Mouse (Mus musculus) R1 (cell line): ENCODE data around the gene Rars2.
A peak's percentile ranks its signal among the peaks of the same experiment; 100 is the strongest.

Source experiments
- DNase-seq: peaks from one replicate; pipeline ENCODE4 v3.0.0-alpha.2; 2018; ENCODE audit warnings: low read depth, low spot score

Rars2 gene

DNA sequence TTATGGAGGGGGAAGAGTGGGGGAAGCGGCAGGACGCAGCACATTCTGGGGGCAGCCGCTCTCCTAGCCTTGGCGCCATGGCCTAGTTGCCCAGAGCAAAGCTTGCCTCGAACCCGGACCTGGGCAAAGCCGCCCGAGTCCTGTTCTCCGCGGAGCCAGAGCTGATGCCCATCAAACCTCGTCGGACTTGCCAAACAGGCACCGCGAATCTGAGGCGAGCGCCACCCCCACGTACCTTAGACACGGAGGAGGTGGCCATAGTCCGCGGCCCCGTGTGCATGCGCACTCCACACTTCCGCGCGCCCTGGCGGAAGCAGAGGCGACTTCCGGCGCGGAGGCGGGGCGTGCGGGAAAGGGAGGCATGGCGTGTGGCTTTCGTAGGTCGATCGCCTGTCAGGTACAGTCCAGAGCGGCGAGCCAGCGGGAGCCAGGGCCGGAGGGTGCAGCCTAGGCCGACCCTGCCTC, at the start of gene Rars2, which contains the start of gene Orc3:
Gene Rars2, plus strand, starts transcription at position 328 of the 465 bp plus-strand sequence.
Gene Orc3, minus strand, starts transcription at position 315 of the 465 bp plus-strand sequence.
- DNase-seq, result peak; percentile 92

DNA sequence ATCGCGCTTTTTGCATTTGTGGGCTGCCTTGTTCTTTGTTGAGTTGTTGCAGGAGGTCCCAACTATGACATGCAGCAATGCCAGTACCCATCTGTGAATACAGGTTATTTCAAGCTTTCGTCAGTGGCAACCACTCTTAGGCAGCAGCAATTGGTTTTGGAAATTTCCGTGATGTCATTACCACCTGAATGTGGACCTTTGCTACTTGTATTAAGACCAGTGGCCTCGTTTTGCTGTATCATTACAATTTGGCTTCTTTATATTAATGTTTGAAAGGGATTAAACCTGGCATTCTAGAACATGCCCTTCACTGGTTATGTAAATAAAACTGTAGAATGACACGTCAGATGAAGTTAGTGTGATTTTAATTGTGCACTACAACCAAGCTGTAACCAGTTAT, 48.5 kb upstream of the Rars2 start:
- no peak for DNase-seq

DNA sequence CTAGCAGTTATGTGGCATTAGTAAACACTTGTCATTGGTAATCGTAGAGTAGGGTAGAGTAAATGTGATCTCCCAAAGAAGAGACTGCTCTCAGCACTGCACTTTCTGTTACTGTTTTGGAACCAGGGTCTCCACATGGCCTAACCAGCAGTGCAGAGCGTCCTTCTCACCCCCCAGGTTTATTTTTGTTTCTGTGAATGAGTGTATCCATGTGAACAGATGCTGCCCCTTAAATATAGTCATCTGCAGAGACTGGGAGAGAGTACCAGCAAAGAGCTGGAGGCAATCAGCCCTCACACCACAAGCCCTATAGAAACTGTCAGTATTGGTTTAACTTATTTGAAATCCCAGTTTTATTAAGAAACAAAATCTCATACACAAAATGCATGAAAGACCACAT, 41.9 kb upstream of the Rars2 start:
- DNase-seq, result no peak

DNA sequence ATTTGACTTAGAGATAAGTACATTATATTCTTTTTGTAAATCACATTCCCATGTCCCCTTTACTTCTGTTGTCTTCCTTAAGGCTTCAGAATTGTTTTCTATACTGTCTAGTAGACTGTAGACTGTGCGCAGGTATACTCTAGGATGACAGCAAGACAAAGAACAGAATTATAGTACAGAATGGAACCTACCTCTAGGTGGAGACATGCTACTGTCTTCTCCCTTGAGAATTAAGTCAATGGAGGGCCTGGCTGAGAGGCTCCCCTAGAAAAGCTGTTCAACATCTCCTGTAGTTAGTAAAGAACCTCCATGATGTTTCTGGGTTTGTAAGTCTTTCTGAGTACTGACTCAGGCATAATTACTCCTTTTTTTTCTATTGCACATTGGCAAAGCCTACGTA, 37.7 kb upstream of the Rars2 start:
- DNase-seq, result peak; percentile 32

DNA sequence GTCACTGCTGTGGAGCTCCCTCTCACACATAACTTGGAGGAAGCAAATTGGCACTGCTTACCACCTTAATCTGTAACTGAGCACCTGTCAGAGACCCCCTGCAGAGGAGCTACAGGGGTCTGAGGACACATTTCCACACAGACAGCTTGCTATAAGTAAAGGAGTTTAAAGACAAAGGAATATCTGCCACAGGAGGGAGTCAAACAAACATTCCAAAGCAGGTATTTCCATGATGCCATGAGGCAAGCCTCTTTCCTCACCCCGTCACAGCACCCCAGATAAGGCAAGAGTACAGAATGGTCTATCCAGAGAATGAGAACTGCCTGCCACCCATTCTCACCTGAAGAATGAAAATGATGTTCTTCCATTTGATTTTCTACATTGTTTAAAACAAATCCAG, 35.5 kb upstream of the Rars2 start:
- DNase-seq, result peak; percentile 67

DNA sequence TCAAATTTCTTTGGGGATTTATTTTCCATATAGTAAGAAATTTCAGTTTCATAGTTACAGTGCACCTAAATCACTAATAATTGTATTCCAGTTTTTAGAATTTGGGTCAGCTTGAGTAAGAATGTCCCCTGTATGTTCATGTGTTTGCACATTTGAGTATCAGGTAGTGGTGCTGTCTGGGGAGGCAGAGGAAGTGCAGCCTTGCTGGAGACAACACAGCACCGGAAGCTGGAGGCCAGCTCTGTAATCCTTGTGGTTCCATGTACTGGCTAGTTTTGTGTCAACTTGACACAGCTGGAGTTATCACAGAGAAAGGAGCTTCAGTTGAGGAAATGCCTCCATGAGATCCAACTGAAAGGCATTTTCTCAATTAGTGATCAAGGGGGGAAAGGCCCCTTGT, 33.3 kb upstream of the Rars2 start:
- DNase-seq, result peak; percentile 43

DNA sequence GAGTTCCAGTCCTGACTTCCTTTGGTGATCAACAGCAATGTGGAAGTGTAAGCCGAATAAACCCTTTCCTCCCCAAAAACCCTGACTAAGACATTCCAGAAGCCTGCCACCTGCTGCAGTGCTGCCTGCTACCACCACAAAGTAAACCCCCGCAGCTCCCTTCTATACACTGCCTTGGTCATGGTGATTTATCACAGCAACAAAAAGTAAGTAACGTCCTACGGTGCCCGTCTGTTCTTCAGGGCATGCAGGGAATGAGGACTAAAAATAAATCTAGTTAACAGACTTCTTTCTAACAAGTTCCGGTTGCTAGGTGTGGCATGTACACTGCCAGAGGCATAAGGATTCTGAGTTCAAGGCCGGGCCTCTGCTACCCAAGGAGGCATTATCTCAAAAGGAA, 32.8 kb upstream of the Rars2 start:
- peak; percentile 93 for DNase-seq

DNA sequence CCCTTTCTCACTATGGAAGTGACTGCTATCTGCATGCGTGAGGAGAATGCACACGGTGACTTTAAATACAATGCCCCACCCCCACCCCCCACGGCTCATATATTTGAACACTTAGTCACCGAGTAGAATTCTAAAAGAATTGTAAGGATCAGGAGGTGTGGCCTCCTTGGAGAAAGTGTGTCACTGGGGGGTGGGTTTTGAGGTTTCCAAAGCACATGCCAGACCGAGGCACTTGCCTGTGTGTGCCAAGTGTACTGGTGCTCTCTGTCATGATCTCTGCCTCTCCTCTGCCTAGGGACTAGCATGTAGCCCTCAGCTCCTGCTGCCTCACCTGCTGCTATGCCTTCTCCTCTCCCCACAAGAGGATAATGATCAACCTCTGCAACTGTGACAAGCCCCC, 32.3 kb upstream of the Rars2 start:
- peak; percentile 93 for DNase-seq

DNA sequence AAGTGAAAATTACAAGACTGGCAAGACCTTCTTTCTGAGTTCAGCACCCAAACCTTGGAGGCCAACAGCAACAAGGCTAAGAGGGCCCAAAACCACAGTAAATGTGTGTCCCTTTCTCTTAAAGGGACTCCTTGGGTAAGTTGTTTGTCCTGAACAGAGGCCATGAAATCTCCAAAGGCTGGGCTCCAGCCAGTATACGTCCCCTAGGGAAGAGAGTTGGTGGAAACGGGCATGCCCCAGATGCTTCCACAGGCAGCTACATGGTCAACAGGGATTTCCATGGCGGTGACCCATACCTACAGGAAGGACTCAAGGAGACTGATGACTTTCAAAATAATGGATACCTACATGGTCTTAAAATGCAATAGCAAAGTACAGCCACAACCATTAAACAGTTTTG, 31.3 kb upstream of the Rars2 start:
- DNase-seq, result no peak

DNA sequence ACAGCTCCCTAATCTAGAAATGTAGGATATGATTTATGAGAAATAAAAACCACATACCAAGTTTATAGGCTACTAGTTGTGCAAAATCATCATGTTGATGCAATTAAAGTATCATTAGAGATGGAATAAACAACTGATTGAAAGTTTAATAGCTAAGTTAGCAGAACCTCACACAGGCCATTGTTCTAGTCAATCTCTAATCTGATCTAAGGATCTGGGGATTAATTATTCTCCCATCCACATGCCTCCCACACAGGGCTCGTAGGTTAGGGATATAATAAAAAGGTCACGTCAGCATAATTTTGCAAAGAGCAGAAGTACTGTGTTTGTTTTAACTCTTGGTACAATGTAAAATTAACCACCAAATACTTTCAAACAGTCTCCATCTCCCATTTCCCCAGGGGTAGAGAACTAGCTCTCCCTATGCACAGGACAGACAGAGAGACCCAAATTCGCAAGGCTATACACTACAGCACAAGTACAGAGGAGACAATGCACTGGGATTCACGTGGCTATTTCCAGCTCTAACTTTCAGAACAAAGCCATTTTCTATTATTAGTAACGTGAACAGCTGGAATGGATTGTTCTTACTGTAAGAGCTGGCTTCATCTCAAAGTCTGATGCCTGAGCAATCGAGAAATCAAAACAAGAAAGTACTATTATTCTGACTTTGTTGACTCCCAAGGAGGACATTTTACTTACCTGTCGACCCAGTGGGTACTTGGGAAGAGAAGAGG, 29.7 kb upstream of the Rars2 start:
- no peak for DNase-seq

DNA sequence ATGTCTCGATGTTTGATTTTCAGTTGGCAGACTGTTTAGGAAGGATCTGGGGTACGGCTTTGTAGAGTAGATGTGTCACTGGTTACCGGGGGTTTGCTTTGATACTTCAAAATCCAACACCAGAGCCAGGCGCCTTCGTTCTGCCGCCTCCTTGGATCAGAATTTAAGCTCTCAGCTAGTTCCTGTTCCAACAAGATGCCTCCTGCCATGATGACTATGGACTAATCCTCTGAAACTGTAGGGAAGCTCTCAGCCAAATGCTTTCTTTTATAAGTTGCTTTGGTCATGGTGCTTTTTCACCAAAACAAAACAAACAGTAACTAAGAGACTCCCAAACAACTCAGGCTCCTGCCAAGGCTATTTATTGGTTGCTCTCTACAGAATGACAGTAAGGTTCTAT, 11.6 kb upstream of the Rars2 start:
- DNase-seq, result no peak

DNA sequence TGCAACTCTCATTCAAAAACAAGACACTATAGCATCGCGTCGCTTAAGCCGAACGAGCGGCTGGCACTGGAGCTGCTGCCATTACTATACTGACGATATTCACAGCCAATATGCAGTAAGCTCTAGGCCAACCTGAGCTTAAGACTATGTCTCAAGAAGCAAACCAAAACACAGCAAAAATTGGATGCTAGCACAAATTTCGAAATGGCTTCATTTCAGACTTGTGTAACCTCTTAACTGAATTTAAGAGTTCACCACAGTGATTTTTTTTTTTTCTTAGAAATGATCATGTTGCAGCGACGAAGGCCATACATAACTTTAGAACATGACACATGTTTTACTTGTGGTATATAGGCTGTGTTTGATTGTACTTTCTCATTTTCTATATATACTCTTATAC, 8.1 kb upstream of the Rars2 start:
- DNase-seq, result no peak

DNA sequence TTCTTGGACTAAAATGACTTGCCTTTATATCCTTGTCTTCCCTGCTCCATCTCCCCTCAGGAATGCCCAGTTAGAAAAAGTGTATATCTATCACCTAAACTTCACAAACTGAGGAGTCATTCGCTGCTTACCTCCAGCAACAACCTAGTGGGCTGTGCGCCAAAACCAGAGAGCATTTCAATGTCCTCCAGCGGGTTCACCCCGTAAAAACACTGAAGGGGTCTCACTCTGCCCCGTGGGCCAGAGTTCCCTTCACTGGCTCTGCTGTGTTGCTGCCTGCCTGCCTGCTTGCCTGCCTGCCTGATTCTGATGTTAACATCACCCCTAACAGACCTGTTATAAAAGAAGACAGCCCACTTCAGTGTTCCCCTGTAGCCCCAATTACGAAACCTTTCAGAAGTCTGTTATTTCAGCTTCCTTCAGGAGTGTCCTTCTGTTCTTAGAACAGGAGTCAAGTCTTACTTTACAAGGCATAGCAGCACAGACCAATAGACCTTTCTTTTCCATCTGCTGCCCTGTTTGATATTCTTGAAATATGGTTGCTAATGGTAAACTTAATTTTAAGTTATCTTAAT, 1.1 kb upstream of the Rars2 start:
- DNase-seq, result no peak

DNA sequence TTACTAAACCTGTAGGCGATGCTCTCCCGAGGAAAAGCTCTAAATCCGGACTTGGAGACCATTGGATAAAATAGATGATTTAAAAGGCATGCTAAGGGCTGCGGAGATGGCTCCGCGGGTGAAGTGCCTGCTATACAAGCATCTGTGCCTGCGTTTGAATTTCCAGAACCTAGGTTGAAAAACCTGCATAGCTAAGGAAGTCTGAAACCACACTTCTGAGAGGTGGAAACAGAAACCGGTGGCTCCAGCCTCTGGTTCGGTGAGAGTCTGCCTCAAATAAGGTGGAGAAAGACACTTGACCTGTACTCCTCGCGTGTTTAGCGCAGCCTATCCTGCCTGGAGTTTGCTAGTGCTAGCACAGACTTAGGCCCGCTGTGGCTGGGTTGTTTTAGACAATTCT, 546 bp downstream of the Rars2 start:
- DNase-seq, result peak; percentile 27

DNA sequence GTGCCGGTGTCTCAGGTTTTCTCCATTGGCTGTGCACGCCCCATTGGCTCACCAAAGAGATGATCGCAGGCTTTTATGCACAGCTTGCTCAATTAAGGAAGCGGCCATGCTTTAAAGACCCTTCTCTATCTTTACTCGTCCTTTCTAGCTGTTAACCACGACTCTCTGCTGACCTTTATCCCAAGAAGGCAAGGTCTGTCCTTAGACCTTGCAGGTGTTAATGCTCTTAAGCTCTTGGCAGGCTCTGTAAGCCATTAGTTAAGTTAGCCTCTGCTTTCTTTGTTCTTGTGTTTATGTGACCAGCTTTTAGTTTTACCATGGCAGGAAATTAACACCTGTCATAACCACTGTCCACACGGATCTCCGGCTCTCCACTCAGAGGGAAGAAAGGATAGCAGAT, 1.4 kb downstream of the Rars2 start:
- peak; percentile 32 for DNase-seq

DNA sequence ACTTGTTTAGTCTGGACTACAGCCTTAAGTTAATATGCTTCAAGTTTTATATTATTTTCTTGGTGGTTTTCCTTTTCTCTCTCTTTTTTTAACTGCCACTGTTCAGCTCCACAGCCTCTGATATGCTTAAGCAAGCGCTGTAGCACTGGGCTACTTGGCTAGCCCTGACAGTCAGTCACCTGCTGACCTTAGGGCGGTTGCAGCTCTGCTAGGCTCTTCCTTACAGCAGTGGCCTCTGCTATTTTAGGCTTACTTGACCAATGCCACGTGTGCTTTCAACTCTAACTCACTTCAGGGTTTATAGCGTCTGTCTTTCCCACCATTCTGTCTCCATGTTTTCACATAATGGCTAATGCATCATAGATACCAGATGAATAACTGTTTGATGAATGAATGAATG, 10.8 kb downstream of the Rars2 start:
- no peak for DNase-seq

DNA sequence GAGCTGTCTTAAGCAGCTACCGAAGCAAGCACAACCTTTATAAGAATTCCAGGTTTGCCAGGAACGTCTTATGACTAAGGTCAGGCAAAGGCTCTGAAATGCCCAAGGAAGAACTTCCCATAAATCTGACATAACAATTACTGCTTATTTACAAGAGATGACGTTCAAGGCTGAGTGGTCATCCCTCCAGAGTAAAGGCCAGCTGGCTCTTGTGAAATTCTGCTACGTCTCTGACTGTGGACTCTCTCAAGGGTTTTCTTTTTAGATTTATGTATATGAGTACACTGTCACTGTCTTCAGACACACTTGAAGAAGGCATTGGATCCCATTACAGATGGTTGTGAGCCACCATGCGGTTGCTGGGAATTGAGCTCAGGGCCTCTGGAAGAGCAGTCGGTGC, 11.6 kb downstream of the Rars2 start:
- no peak for DNase-seq

DNA sequence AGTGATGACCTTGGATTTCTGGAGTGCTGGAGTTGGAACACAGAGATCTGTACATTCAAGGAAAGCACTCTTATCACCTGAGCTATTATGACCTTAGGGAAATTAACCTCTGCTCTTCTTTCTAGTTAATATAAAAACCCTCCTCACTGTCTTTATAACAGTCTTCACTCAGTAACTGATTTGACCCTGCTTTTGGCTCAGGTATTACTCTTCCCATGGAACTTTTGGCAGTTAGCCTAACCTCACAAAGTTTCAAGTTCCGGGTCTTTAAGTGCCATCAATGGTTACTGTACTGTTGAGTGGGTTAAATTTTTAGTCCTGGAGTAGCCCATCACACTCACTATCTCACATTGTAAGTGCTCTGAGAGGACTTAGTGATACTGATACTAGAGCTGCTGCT, 15.2 kb downstream of the Rars2 start:
- DNase-seq, result no peak

DNA sequence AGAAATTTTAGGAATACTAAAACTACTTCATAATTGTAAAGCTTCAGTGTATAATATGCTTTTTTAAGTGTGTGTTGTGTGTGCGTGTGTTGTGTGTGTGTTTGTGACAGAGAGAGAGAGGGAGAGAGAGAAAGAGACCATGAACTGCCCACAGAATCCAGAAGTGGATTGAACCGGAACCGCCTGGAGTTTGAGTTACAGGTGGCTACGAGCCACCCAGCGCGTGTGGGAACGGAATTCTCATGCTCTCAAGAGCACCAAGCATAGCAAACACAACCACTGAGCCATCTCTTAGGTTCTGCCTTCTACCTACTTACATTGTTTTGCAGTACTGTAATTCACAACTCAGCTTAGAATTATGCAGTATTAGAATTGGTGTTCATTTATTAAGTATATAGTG, 19.4 kb downstream of the Rars2 start:
- peak; percentile 17 for DNase-seq

DNA sequence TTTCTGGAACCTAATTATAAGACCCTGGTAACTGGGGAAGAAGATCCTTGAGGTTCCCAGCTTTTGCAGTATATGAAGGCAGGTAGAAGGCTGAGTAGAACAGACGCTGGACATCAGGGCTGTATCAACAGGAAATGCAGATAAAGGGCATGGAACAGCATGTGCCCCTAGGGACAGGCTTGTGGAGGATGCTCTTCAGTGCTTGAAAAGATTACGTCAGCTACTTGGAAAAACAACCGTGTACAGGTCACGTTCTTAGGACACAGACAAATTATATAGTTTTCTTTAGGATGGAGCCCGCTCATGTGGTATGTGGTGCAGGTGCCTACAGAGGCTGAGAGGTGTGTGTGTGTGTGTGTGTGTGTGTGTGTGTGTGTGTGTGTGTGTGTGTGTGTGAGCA, 21.3 kb downstream of the Rars2 start:
- no peak for DNase-seq

DNA sequence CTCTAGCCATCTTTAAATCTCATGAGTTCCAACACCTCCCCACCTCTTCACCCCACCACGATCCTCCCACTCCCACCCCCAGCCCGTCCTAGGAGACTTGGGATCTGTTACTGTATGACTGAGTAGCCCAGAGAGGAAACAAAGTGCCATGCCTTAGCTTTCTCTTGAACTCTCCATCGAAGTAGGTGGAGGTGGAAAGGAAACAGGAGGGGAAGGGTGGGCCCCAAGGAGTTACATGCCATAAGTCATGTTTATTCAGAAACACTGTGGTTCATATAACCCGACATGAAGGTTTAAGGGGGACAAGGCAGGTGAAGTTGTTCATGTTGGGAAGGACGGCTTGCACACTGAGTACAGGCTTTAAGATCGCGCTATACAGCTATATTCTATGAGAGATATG, 22.6 kb downstream of the Rars2 start:
- DNase-seq, result no peak

DNA sequence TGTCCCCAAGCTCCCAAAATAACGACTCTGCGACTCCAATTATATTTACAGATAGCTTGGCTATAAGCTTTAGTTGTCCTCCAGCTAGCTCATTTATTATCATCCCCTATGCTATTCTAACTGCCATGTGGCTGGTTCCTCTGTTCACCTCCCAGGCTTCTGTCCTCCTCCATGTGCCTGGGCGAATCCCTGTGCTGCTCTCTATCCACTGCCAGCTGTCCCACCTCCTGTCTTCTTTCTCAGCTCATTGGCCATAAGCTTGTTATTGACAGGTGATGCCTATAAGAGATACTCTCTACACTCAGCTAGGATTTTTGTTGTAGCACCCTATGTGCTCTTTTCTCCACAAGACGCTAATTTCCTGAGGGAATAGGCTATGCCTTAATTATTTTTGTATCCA, 23.1 kb downstream of the Rars2 start:
- DNase-seq, result no peak

DNA sequence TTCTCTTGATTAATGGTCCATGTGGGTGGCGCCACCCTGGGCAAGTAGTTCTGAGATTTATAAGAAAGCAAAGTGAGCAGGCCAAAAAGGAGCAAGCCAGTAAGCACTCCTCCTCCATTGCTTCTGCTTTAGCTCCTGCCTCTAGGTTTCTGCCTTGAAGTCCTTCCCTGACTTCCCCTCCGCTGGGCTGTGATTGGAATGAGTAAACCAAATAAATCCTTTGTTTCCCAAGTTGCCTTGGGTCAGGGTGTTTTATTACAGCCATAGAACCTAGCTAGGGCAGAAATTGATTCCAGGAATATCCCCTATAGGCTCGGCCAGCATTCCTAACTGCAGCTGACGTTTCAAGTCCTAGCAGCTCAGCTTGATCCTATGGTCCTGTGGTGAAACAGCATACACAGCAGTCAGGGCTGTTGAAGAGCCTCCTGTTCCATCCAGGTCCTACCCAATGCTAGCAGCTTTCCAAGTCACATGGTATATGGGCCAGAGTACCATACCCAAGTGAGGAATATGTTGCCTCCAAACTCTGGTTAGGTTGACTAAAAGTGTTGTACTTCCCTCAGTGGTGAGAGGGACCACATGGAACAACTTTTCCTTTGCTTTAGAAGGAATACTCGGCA, 25.1 kb downstream of the Rars2 start:
- DNase-seq, result peak; percentile 13
